Mouse (Mus musculus): ENCODE measurements around the gene Vill.

DNA sequence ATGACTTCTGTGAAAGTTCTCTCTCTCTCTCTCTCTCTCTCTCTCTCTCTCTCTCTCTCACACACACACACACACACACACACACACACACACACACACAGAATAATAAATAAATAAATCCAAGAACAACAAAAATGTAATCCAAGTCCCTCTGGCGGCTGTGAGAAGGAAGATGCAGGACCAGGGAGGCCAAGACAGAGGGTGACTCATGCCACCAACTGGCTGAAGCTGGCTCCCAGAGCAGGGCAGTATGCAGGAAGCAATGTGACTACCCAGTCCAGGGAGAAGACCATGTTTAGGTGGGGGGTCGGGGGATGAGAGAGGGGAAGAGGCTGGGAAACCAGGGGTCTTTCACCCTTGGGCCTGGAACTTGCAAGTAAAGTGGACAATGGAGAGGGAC, 1.4 kb upstream of the Vill start:
- TF ChIP-seq POLR2A (IDR thresholded peaks at IDR 0.05; ENCODE audit: insufficient read depth, low read length) = no peak
- TF ChIP-seq CTCF (IDR thresholded peaks at IDR 0.05; ENCODE audit: low read depth, low read length) = no peak
- TF ChIP-seq EP300 (IDR thresholded peaks at IDR 0.05; ENCODE audit: insufficient read depth, low read depth, low read length) = no peak

Measured in ES-Bruce4 (cell line).